Mouse (Mus musculus): ENCODE data around the gene Speer4d. TPM values are rescaled to one million over a fixed set of nuclear protein-coding genes. Genes with fewer than 3 reads are reported as not detected.
"Not testable (repeated sequence)": the region's sequence is repeated elsewhere in the genome, so short reads cannot be mapped to it uniquely, and the experiment has no call there.

Speer4d gene
- total RNA-seq, 2 experiments from 2014 or later: not detected

DNA sequence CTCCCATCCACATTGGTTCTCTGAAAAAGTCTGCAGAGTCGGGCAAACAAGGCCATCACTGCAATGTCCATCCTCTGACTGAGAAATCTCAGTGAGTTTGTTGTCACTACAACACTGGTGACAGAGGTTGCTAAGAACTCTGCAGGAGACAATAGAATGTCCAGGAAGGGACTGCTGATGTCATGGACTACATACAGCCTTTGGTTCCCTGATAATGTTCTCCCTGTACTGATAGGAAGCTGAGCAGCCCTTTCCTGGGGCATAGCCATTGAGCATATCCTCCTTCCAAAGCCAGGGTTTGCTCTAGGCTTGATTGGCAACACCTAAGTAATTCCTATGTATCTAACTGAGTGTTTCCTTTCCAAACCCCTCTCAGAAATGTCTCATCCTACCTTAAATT, 38.1 kb downstream of the Speer4d start, which contains the start of gene 4930572O03Rik:
Gene 4930572O03Rik (minus strand): TSS at position 101 of the 400 bp plus-strand sequence.
- DNase-seq; intact Hi-C loops (cut with DNase I): not testable (repeated sequence)

- DNase-seq; intact Hi-C loops (cut with DNase I): not testable (repeated sequence)
Measured at GRCm38 (mm10) chr5:15663847-15664246, 45.0 kb downstream of the Speer4d start.

GRCm38 (mm10) chr5:15670789-15671188, 51.9 kb downstream of the Speer4d start:
- DNase-seq; intact Hi-C loops (cut with DNase I): not testable (repeated sequence)

Other genes starting within 250 kb of the Speer4d start
- gene Gm21149, start 142.5 kb upstream of the Speer4d start, total RNA-seq (2021): not detected
- gene Gm21190, start 89.8 kb upstream of the Speer4d start, total RNA-seq (2021): not detected
- gene Gm21083, start 41.7 kb upstream of the Speer4d start, total RNA-seq (2021): not detected
- gene 4930572O03Rik, start 38.0 kb downstream of the Speer4d start, total RNA-seq (2021): not detected
- gene Speer4c, start 95.2 kb downstream of the Speer4d start, total RNA-seq (2021): not detected